Mouse (Mus musculus): ENCODE data around the gene Klra10.
"Not testable (repeated sequence)": the region's sequence is repeated elsewhere in the genome, so short reads cannot be mapped to it uniquely, and the experiment has no call there.

The Klra10 gene

GRCm38 (mm10) chr6:130281828-130282227, at the start of gene Klra10:
Klra10 (minus strand) TSS chr6:130281928.
- not testable (repeated sequence) for DNase-seq

GRCm38 (mm10) chr6:130287984-130288649, 6.4 kb upstream of the Klra10 start:
- DNase-seq = no peak

GRCm38 (mm10) chr6:130255326-130255725, 26.4 kb downstream of the Klra10 start:
- no peak for DNase-seq

- DNase-seq = peak; percentile 80
These were observed 44.2 kb downstream of the Klra10 start for GRCm38 (mm10) chr6:130237536-130237935.

- no peak for DNase-seq
These were observed 45.1 kb downstream of the Klra10 start for GRCm38 (mm10) chr6:130236635-130237034.

- no peak for DNase-seq
These were observed 48.5 kb downstream of the Klra10 start, which contains the start of gene Klra7 for GRCm38 (mm10) chr6:130233222-130233621. Klra7 (minus strand) TSS chr6:130233322.
